Mouse (Mus musculus) embryonic fibroblast, embryonic 13.5 days (primary cell): ENCODE data around the gene Csnk2b.

ENCODE experiments used
- CTCF ChIP-seq: IDR thresholded peaks from 2 replicates; pipeline ENCODE4 v1.5.1; 2011; ENCODE audit warnings: mild to moderate bottlenecking, control low read depth, low read length, moderate library complexity, borderline replicate concordance; ENCODE audit not compliant: insufficient read depth
- POLR2A ChIP-seq: IDR thresholded peaks from 2 replicates; pipeline ENCODE4 v1.6.1; 2011; ENCODE audit warnings: low read depth, mild to moderate bottlenecking, control low read depth, low read length, moderate library complexity

- TF ChIP-seq POLR2A (no peak), CTCF (no peak)
Observed at GRCm38 (mm10) chr17:35139269-35139668, 17.4 kb upstream of the Csnk2b start.
